8 mouse cellular contexts compared by ENCODE assay signal in the genomic region with DNA sequence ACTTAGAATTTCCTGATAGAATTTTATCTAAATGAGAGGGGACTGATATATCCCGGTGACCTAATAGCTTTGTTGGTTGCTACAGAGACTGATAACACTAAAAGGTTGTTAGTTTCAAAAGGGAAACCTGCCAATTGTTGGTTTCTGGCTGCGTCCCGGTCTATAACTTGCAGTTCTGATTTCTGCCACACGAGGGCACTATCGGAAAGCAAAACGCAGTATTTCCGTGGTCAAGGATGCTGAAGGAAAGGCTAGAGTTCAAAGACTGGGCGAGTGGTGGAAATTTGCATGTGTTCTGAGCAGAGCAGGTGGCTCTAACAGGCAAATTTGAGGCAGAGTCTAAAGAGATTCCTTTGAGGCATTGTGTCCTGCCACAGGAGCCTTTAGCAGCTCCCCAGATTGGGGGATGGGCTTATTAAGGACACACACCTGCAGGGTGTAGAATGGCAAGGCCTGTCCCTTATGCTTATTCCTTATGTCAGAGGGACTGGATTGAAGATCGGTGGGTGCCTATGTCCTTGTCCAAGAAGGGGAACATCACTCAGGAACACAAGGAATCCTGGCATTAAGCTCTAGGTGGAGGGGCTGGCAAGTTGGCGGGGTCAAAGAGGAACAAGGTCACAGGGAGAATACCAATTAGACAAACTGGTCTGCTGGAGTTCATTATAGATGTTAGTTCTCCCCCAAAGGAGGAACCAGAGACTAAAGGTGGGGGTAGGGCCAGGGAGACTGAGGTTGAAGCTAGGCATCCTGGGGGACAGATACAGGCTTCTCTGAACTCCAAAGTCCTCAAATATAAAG. TPM values are rescaled to one million over a fixed set of nuclear protein-coding genes. Genes with fewer than 3 reads are reported as not detected.
DNase-seq lines count a peak whose midpoint lies in the region; ATAC-seq and TF ChIP-seq lines count a peak whose summit lies in the region.

No protein-coding gene starts in this region.

- H3K27ac ChIP-seq in forebrain, embryonic 15.5 days (replicated peaks): no peak overlapping the region
- H3K27ac ChIP-seq in hindbrain, postnatal 0 days: no peak overlapping the region
- H3K27ac ChIP-seq in left cerebral cortex, adult 2 months: no peak overlapping the region
- no peak overlapping the region for H3K27ac ChIP-seq in midbrain, embryonic 13.5 days
- H3K27ac ChIP-seq in small intestine, adult 2 months (ENCODE audit: insufficient read depth, low read depth, low read length): no peak overlapping the region

- WGBS in forebrain, embryonic 15.5 days: 15% methylated on average over 10 of the region's 10 CpGs
- 16% methylated on average over 10 of the region's 10 CpGs for WGBS in hindbrain, postnatal 0 days
- 14% methylated on average over 10 of the region's 10 CpGs for WGBS in midbrain, embryonic 13.5 days
- WGBS in small intestine, adult 2 months: 13% methylated on average over 10 of the region's 10 CpGs

- no peaks in the 10 kb centered on the region for H3K9me3 ChIP-seq in forebrain, embryonic 15.5 days
- H3K9me3 ChIP-seq in hindbrain, postnatal 0 days (ENCODE audit: low read length): no peaks in the 10 kb centered on the region
- no peaks in the 10 kb centered on the region for H3K9me3 ChIP-seq in midbrain, embryonic 13.5 days

- peak; percentile 82 for DNase-seq in MN1 (ENCODE audit: low spot score)
- peak; percentile 68 for DNase-seq in c-Kit-positive CD71-positive TER-119-positive erythroid progenitor cells, embryonic 14.5 days (ENCODE audit: low spot score)
- peak; percentile 87 for DNase-seq in hindbrain, postnatal 0 days (ENCODE audit: low spot score)
- peak; percentile 67 to 83 for DNase-seq in left cerebral cortex, adult 2 months (ENCODE audit: extremely low spot score in 1 of 2, low spot score in 2 of 2)

- no peaks in the 10 kb centered on the region for H3K27me3 ChIP-seq in forebrain, embryonic 15.5 days
- no peaks in the 10 kb centered on the region for H3K27me3 ChIP-seq in hindbrain, postnatal 0 days (ENCODE audit: insufficient read depth, low read length)
- H3K27me3 ChIP-seq in midbrain, embryonic 13.5 days: no peaks in the 10 kb centered on the region
- no peaks in the 10 kb centered on the region for H3K27me3 ChIP-seq in small intestine, adult 2 months (ENCODE audit: control insufficient read depth, insufficient read depth, low read length)

- no peaks in the 10 kb centered on the region for H3K36me3 ChIP-seq in forebrain, embryonic 15.5 days
- no peaks in the 10 kb centered on the region for H3K36me3 ChIP-seq in hindbrain, postnatal 0 days (ENCODE audit: insufficient read depth, low read length)
- H3K36me3 ChIP-seq in midbrain, embryonic 13.5 days: no peaks in the 10 kb centered on the region
- H3K36me3 ChIP-seq in small intestine, adult 2 months (ENCODE audit: control insufficient read depth, insufficient read depth, low read length): no peaks in the 10 kb centered on the region

- TF ChIP-seq POLR2A in small intestine, adult 2 months (IDR thresholded peaks at IDR 0.05; ENCODE audit: low read depth, low read length): no peak

- TF ChIP-seq CTCF in hindbrain, postnatal 0 days (IDR thresholded peaks at IDR 0.05; ENCODE audit: low read depth): peak; percentile 95
- TF ChIP-seq CTCF in left cerebral cortex, adult 2 months (IDR thresholded peaks at IDR 0.05): peak; percentile 94
- peak; percentile 69; the same call in 1 of the 2 replicates for TF ChIP-seq CTCF in small intestine, adult 2 months (IDR thresholded peaks at IDR 0.05; ENCODE audit: extremely low read depth, insufficient read length, insufficient replicate concordance, low read depth, low read length)

- H3K9ac ChIP-seq in forebrain, embryonic 15.5 days (replicated peaks): no peak overlapping the region
- no peak overlapping the region for H3K9ac ChIP-seq in hindbrain, postnatal 0 days (replicated peaks; ENCODE audit: low read length)
- H3K9ac ChIP-seq in midbrain, embryonic 13.5 days (replicated peaks): no peak overlapping the region

- intact Hi-C loops in left cerebral cortex, adult 2 months (cut with DNase I): loop anchor here (1.0 to 5.0 kb wide), 3 partner anchors 87 to 347 kb away; partner anchors contain the start of gene Efcab5

- ATAC-seq in forebrain, embryonic 15.5 days (replicated peaks): no peak
- peak; percentile 32; the same call in 1 of the 2 replicates for ATAC-seq in hindbrain, postnatal 0 days
- ATAC-seq in midbrain, embryonic 13.5 days: peak; percentile 74
- ATAC-seq in activated CD4-positive, CD25-positive, alpha-beta regulatory T cell, adult 4 months: no peak

- H3K4me1 ChIP-seq in forebrain, embryonic 15.5 days: peaks cover 5% of the 10 kb centered on the region; the same call in 1 of the 2 replicates
- no peaks in the 10 kb centered on the region for H3K4me1 ChIP-seq in hindbrain, postnatal 0 days (ENCODE audit: insufficient read depth, low read length)
- H3K4me1 ChIP-seq in midbrain, embryonic 13.5 days (replicated peaks): 0 out of 2 replicates have a peak, but pooled peaks cover 5% of the 10 kb centered on the region
- peaks cover 4% of the 10 kb centered on the region; the same call in 1 of the 2 replicates for H3K4me1 ChIP-seq in small intestine, adult 2 months (ENCODE audit: control insufficient read depth, insufficient read depth, insufficient read length, low read length)

- no peak overlapping the region for H3K4me3 ChIP-seq in forebrain, embryonic 15.5 days
- H3K4me3 ChIP-seq in hindbrain, postnatal 0 days (ENCODE audit: low read length): no peak overlapping the region
- H3K4me3 ChIP-seq in left cerebral cortex, adult 2 months: no peak overlapping the region
- H3K4me3 ChIP-seq in midbrain, embryonic 13.5 days (replicated peaks): no peak overlapping the region
- H3K4me3 ChIP-seq in small intestine, adult 2 months (ENCODE audit: low read depth, low read length): no peak overlapping the region

- H3K4me2 ChIP-seq in forebrain, embryonic 15.5 days (replicated peaks): 0 out of 2 replicates have a peak overlapping the region, but pooled peaks have one; percentile 19
- H3K4me2 ChIP-seq in hindbrain, postnatal 0 days (ENCODE audit: low read depth, low read length): no peak overlapping the region
- no peak overlapping the region for H3K4me2 ChIP-seq in midbrain, embryonic 13.5 days (replicated peaks)

RNA-seq across cellular contexts. Expression of gene Nsrp1, which starts 22.1 kb away (rescaled TPM):
- 65.0 and 70.8 TPM in 2 replicates for polyA plus RNA-seq in forebrain, embryonic 15.5 days (2015; fragmentation: Nextera tagmentation; extraction: Ambion mirVana)
- 2.2 and 6.4 TPM in 2 replicates for total RNA-seq in hindbrain, postnatal 0 days (2014; rRNA removed)
- polyA plus RNA-seq in hindbrain, postnatal 0 days (2015; fragmentation: Nextera tagmentation; extraction: Ambion mirVana): 57.8 and 58.1 TPM in 2 replicates
- 10 to 100 TPM; 14.3 to 18.5 TPM for total RNA-seq in left cerebral cortex, adult 2 months (2021)
- polyA plus RNA-seq in midbrain, embryonic 13.5 days (2015; fragmentation: Nextera tagmentation; extraction: Ambion mirVana): 73.9 and 78.5 TPM in 2 replicates
- polyA plus RNA-seq in small intestine, adult 2 months (2012; rRNA removed): 0.27 and 0.41 TPM in 2 replicates
- polyA plus RNA-seq in activated CD4-positive, CD25-positive, alpha-beta regulatory T cell, adult 4 months (2017; shearing (Covaris generic)): 10 to 100 TPM; 51.8 to 75.8 TPM

Comparison
In these comparisons a context has a peak if more than half of its experiments do, and no peak if none do; other contexts are left out.
1. ATAC-seq: peak in hindbrain, postnatal 0 days (single experiment) and midbrain, embryonic 13.5 days (single experiment); none in forebrain, embryonic 15.5 days (single experiment) and activated CD4-positive, CD25-positive, alpha-beta regulatory T cell, adult 4 months (single experiment).
2. RNA of gene Nsrp1, which starts 22.1 kb away (polyA plus RNA-seq): 51.8 to 75.8 TPM in activated CD4-positive, CD25-positive, alpha-beta regulatory T cell, adult 4 months, 73.9 to 78.5 TPM in midbrain, embryonic 13.5 days, 65.0 to 70.8 TPM in forebrain, embryonic 15.5 days and 57.8 to 58.1 TPM in hindbrain, postnatal 0 days; 0.27 to 0.41 TPM in small intestine, adult 2 months; every median in the first group is over 10 times any median in the second.
3. Peak in every context shown above with its lines, with median percentiles within 50 percentile points of each other: DNase-seq and CTCF ChIP-seq.